Mouse (Mus musculus): ENCODE measurements around the gene Ifnar2. TPM values are rescaled to one million over a fixed set of nuclear protein-coding genes. Genes with fewer than 3 reads are reported as not detected.

The Ifnar2 gene
- total and polyA plus RNA-seq, 3 experiments: 33.1 to 34.9 (median 34.5) TPM

DNA sequence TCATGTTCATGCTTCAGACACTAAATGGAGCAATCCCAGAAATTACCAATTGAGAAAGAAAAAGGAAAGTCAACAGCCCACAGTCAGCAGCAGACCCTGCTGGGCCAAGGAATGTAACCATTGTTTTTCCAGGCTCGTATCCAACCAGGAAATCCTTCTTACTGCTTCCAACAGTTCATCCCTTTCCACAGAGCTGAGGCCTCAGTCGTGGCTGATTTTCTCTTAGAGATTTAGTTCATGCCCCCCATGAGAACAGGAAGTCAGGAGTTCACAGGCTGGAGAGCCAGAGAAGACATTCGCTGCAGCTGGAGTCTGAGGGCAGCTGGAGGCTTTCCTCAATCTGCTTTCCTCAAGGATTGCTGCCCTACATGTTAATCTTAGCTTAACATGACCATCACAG is 9.1 kb upstream of the Ifnar2 start:
- peaks cover 8% of the 10 kb centered on the region for H3K9me3 ChIP-seq (replicated peaks; ENCODE audit: low read length)
- no peak overlapping the region for H3K27ac ChIP-seq (ENCODE audit: insufficient read depth, low read depth)
- H3K4me3 ChIP-seq (replicated peaks in 1 of 3; ENCODE audit: low read depth in 2 of 3, low read length in 2 of 3, poor library complexity in 1 of 3): no peak overlapping the region
- H3K9ac ChIP-seq (ENCODE audit: insufficient read depth, low read depth): no peak overlapping the region
- H3K79me2 ChIP-seq (replicated peaks; ENCODE audit: control insufficient read depth, extremely low read depth, insufficient read depth, poor library complexity, severe bottlenecking): no peaks in the 10 kb centered on the region
- H3K4me1 ChIP-seq (ENCODE audit: control insufficient read depth in 1 of 2, insufficient read depth in 2 of 2): peaks cover 26 to 59% of the 10 kb centered on the region in 2 experiments
- H3K27me3 ChIP-seq (replicated peaks): peaks cover 4% of the 10 kb centered on the region
- TF ChIP-seq UBTF (IDR thresholded peaks at IDR 0.05; ENCODE audit: low read depth, low read length) (no peak), IRF4 (IDR thresholded peaks at IDR 0.05; ENCODE audit: low read depth, low read length) (no peak), TBP (conservative IDR thresholded peaks at IDR 0.05; ENCODE audit: low read depth, low read length) (no peak), EP300 (IDR thresholded peaks at IDR 0.05; ENCODE audit: low read length) (no peak), MAZ (IDR thresholded peaks at IDR 0.05; ENCODE audit: low read depth, low read length) (0 out of 2 replicates have a peak, but pooled peaks have one; percentile 5), BHLHE40 (IDR thresholded peaks at IDR 0.05; ENCODE audit: low read depth, low read length) (no peak), NELFE (IDR thresholded peaks at IDR 0.05; ENCODE audit: low read depth, low read length) (no peak)
- in situ Hi-C loops (cut with MboI; ENCODE audit: low pct_ligation_motif_present, low pct_unique_long_range_greater_than_20kb, low sequenced_read_pairs): loop anchor here (10.0 to 25.0 kb wide), 4 partner anchors 121 to 924 kb away; partner anchors contain the start of genes Ifnar1, Kcne2 and Tmem50b
- dilution Hi-C loops (cut with MboI; ENCODE audit: extremely low pct_ligation_motif_present, extremely low pct_unique_long_range_greater_than_20kb, low sequenced_read_pairs): no loop called here
- no peak for DNase-seq (ENCODE audit: extremely low read depth)
- H3K36me3 ChIP-seq (replicated peaks in 1 of 2; ENCODE audit: control insufficient read depth in 1 of 2, insufficient read depth in 1 of 2, low read length in 1 of 2): no peaks in the 10 kb centered on the region
- H3K4me2 ChIP-seq (ENCODE audit: insufficient read depth, low read depth, poor library complexity, severe bottlenecking): no peak overlapping the region

DNA sequence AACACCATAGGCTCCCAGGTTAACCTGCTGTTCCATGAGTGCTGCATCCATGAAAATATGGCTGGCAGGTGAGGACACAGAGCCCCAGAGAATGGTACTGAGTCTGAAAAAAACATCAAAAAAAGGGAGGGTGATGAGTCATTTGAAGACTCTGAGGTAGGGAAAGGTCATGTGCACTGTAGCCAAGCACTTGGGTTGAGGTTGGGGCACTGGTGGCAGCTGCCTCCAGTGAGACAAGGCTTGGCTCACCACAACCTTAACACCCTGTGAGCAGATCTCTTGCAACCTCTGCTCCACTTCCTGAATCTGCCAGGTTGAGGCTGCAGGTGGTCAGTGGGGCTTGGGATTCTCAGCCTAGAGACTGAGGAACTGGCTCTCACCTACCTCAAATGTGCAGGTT is 6.0 kb upstream of the Ifnar2 start:
- H3K4me2 ChIP-seq (ENCODE audit: insufficient read depth, low read depth, poor library complexity, severe bottlenecking): no peak overlapping the region
- no peaks in the 10 kb centered on the region for H3K36me3 ChIP-seq (replicated peaks in 1 of 2; ENCODE audit: control insufficient read depth in 1 of 2, insufficient read depth in 1 of 2, low read length in 1 of 2)
- in situ Hi-C loops (cut with MboI; ENCODE audit: low pct_ligation_motif_present, low pct_unique_long_range_greater_than_20kb, low sequenced_read_pairs) (loop anchor here (5.0 to 25.0 kb wide), 5 partner anchors 36 to 921 kb away; partner anchors contain the start of genes Ifnar1, Kcne2 and Tmem50b), dilution Hi-C loops (cut with MboI; ENCODE audit: extremely low pct_ligation_motif_present, extremely low pct_unique_long_range_greater_than_20kb, low sequenced_read_pairs) (no loop called here)
- H3K4me3 ChIP-seq (replicated peaks in 1 of 3; ENCODE audit: low read depth in 2 of 3, low read length in 2 of 3, poor library complexity in 1 of 3): no peak overlapping the region
- peaks cover 8% of the 10 kb centered on the region for H3K9me3 ChIP-seq (replicated peaks; ENCODE audit: low read length)
- H3K4me1 ChIP-seq (ENCODE audit: control insufficient read depth in 1 of 2, insufficient read depth in 2 of 2): peaks cover 23 to 51% of the 10 kb centered on the region in 2 experiments
- H3K79me2 ChIP-seq (replicated peaks; ENCODE audit: control insufficient read depth, extremely low read depth, insufficient read depth, poor library complexity, severe bottlenecking): no peaks in the 10 kb centered on the region
- no peak overlapping the region for H3K27ac ChIP-seq (ENCODE audit: insufficient read depth, low read depth)
- H3K27me3 ChIP-seq (replicated peaks): peaks cover 4% of the 10 kb centered on the region
- peak; percentile 89 for DNase-seq (ENCODE audit: extremely low read depth)
- no peak overlapping the region for H3K9ac ChIP-seq (ENCODE audit: insufficient read depth, low read depth)
- TF ChIP-seq MAFK (IDR thresholded peaks at IDR 0.05; ENCODE audit: insufficient replicate concordance, low read length): peak; percentile 80
- peak; percentile 93 for TF ChIP-seq EP300 (IDR thresholded peaks at IDR 0.05; ENCODE audit: low read length)
- no peak for TF ChIP-seq ZMIZ1 (IDR thresholded peaks at IDR 0.05; ENCODE audit: low read depth, low read length)
- TF ChIP-seq NRF1 (IDR thresholded peaks at IDR 0.05; ENCODE audit: low read depth, low read length): no peak
- TF ChIP-seq BHLHE40 (IDR thresholded peaks at IDR 0.05; ENCODE audit: low read depth, low read length): peak; percentile 100
- TF ChIP-seq HCFC1 (IDR thresholded peaks at IDR 0.05; ENCODE audit: low read depth, low read length): 0 out of 2 replicates have a peak, but pooled peaks have one; percentile 16
- TF ChIP-seq NELFE (IDR thresholded peaks at IDR 0.05; ENCODE audit: low read depth, low read length): no peak
- peak; percentile 52; the same call in 1 of the 2 replicates for TF ChIP-seq CHD2 (IDR thresholded peaks at IDR 0.05; ENCODE audit: low read length)
- no peak for TF ChIP-seq KAT2A (IDR thresholded peaks at IDR 0.05; ENCODE audit: insufficient replicate concordance, low read length)
- peak; percentile 93 for TF ChIP-seq TCF12 (IDR thresholded peaks at IDR 0.05; ENCODE audit: low read depth, low read length)
- no peak; the same call in 1 of the 2 replicates for TF ChIP-seq RAD21 (IDR thresholded peaks at IDR 0.05; ENCODE audit: low read depth, low read length)
- TF ChIP-seq MAX (IDR thresholded peaks at IDR 0.05; ENCODE audit: low read length): peak; percentile 71; the same call in 1 of the 2 replicates
- TF ChIP-seq ETS1 (conservative IDR thresholded peaks at IDR 0.05; ENCODE audit: low read depth, low read length): peak; percentile 92
- TF ChIP-seq ZNF384 (IDR thresholded peaks at IDR 0.05; ENCODE audit: low read depth, low read length): peak; percentile 93
- TF ChIP-seq USF1 (IDR thresholded peaks at IDR 0.05; ENCODE audit: low read depth, low read length): 0 out of 2 replicates have a peak, but pooled peaks have one; percentile 19
- peak; percentile 93 for TF ChIP-seq JUND (conservative IDR thresholded peaks at IDR 0.05; ENCODE audit: low read depth, low read length)
- TF ChIP-seq E2F4 (IDR thresholded peaks at IDR 0.05; ENCODE audit: insufficient replicate concordance, low read depth, low read length): no peak
- no peak for TF ChIP-seq SMC3 (IDR thresholded peaks at IDR 0.05; ENCODE audit: low read depth, low read length)
- TF ChIP-seq POLR2A (IDR thresholded peaks at IDR 0.05; ENCODE audit: low read depth, low read length): no peak
- no peak for TF ChIP-seq ZKSCAN1 (IDR thresholded peaks at IDR 0.05; ENCODE audit: borderline replicate concordance, low read depth, low read length)
- TF ChIP-seq GABPA (IDR thresholded peaks at IDR 0.05; ENCODE audit: insufficient replicate concordance, low read depth, low read length): no peak
- TF ChIP-seq MEF2A (IDR thresholded peaks at IDR 0.05; ENCODE audit: borderline replicate concordance, low read depth, low read length): peak; percentile 85
- 0 out of 2 replicates have a peak, but pooled peaks have one; percentile 18 for TF ChIP-seq SIN3A (IDR thresholded peaks at IDR 0.05; ENCODE audit: low read length)
- no peak for TF ChIP-seq UBTF (IDR thresholded peaks at IDR 0.05; ENCODE audit: low read depth, low read length)
- peak; percentile 96 for TF ChIP-seq RCOR1 (conservative IDR thresholded peaks at IDR 0.05; ENCODE audit: low read depth, low read length)
- no peak for TF ChIP-seq TBP (conservative IDR thresholded peaks at IDR 0.05; ENCODE audit: low read depth, low read length)
- TF ChIP-seq JUN (IDR thresholded peaks at IDR 0.05; ENCODE audit: insufficient read depth, low read depth, low read length): peak; percentile 82
- TF ChIP-seq MAZ (IDR thresholded peaks at IDR 0.05; ENCODE audit: low read depth, low read length): peak; percentile 61; the same call in 1 of the 2 replicates
- no peak for TF ChIP-seq PAX5 (IDR thresholded peaks at IDR 0.05; ENCODE audit: low read length)
- peak; percentile 77 for TF ChIP-seq MYC (IDR thresholded peaks at IDR 0.05; ENCODE audit: low read depth, low read length)
